Mouse (Mus musculus): ENCODE measurements at regions not wholly inside any gene's neighbourhood (a gene's known extent, or its start where the extent isn't known, plus 50 kb on each side); places are given as distances from the start of the nearest gene placed in this dataset.
A peak's percentile ranks its signal among the peaks of the same experiment; 100 is the strongest.

DNA sequence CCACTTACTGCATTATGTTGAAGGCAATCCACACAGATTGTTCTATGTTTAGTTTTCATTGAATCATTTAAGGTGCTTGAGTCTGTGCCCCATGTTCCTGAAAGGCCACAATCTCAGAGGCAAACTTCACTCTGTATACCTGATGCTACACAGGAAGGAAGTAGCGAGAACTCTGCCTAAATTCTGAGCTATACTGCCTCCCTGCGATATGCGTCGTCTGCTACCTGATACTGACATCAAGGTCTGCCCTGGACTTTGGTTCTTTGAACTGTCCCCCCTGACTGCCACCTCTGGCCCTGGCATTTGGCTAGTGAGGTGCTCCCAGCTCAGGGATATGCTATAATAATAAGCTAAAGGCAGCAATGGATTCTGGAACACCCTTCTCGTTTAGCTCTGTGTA lies 1244.0 kb upstream of the A1bg start:
- WGBS (ENCODE audit: insufficient replicate concordance): 80% methylated on average over 5 of the region's 5 CpGs
- H3K36me3 ChIP-seq (replicated peaks; ENCODE audit: insufficient read depth, low read length): no peaks in the 10 kb centered on the region
- no peak overlapping the region for H3K27ac ChIP-seq (ENCODE audit: low read depth)
- peaks cover 22% of the 10 kb centered on the region for H3K4me1 ChIP-seq (ENCODE audit: insufficient read depth)
- no peaks in the 10 kb centered on the region for H3K27me3 ChIP-seq (ENCODE audit: insufficient read depth, low read length)
- no peak overlapping the region for H3K4me2 ChIP-seq (ENCODE audit: low read depth, low read length)
- no peaks in the 10 kb centered on the region for H3K9me3 ChIP-seq (ENCODE audit: low read length)
- DNase-seq (no peak), ATAC-seq (no peak)
- TF ChIP-seq CTCF (IDR thresholded peaks at IDR 0.05; ENCODE audit: low read depth) (no peak), EP300 (IDR thresholded peaks at IDR 0.05; ENCODE audit: low read depth) (no peak)
- H3K4me3 ChIP-seq (ENCODE audit: low read depth, low read length): no peak overlapping the region
- H3K9ac ChIP-seq (replicated peaks): no peak overlapping the region

DNA sequence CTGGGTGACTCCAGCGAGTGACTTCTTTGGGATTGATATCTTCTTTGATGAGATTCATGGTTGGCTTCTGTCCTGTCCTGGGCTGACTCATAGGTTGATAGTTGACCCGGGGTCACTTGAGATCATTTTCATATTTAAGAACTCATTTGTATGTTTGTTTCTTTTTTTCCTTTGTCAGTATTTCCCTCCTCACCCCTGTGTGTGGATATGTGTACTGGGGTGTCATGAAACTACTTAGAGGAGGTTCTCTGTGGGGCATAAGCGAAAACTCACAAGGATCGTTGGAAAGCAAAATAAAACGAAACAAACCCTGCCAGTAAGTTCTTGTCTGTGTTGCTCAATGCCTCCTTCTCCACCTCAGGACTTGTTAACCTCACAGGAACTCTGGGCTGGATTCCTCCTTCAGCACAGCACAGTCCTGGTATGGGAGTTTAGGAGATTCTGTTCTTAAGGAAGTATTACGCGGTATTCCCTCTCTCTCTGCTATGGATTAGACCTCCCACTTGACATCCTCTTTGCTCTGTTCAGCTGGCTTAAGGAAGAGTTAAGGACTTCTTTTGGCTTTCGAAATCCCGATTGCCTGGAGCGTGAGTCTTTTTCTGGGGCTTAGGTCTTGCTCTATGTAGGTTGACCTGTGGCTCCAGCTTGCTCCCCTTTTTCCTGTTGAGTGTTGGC lies 1243.2 kb upstream of the A1bg start:
- Histone ChIP-seq H3K9ac (replicated peaks) (no peak overlapping the region), H3K36me3 (replicated peaks; ENCODE audit: insufficient read depth, low read length) (no peaks in the 10 kb centered on the region), H3K4me1 (ENCODE audit: insufficient read depth) (peaks cover 21% of the 10 kb centered on the region), H3K27ac (ENCODE audit: low read depth) (no peak overlapping the region), H3K9me3 (ENCODE audit: low read length) (no peaks in the 10 kb centered on the region), H3K4me2 (ENCODE audit: low read depth, low read length) (no peak overlapping the region), H3K4me3 (ENCODE audit: low read depth, low read length) (no peak overlapping the region), H3K27me3 (ENCODE audit: insufficient read depth, low read length) (no peaks in the 10 kb centered on the region)
- 85% methylated on average over 10 of the region's 10 CpGs for WGBS (ENCODE audit: insufficient replicate concordance)
- no peak for TF ChIP-seq EP300 (IDR thresholded peaks at IDR 0.05; ENCODE audit: low read depth)
- DNase-seq (no peak), ATAC-seq (no peak)

DNA sequence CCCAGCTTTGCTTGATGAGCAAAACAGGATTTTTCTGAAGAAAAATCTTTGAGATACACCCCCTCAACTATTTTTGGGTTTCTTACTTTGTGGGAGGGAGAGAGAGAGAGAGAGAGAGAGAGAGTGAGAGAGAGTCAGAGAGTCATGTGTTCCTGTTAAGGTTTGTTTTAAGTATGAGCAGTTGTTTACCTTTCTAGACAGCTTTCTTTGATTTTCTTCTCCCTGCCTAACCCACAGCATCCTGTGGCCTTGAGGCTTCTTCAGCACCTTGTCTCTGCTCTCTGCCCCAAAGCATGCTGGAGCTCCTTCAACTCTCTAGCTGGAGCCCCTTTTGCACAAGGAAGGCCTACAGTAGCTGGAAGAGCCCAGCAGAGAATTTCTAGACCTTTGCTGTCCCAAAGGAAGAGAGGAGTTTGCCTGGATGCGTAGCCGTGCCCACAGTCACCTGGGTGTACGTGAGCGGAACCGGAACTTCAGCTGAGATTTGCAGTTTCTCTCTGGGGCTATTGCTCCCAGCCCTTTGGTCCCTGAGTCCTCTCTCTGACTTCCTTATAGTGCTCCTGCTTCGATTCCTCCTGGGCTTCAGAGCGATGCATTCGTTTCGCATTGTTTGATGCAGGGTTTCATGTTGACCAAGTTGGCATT lies 1242.1 kb upstream of the A1bg start:
- H3K27me3 ChIP-seq (ENCODE audit: insufficient read depth, low read length): no peaks in the 10 kb centered on the region
- H3K27ac ChIP-seq (ENCODE audit: low read depth): 0 out of 2 replicates have a peak overlapping the region, but pooled peaks have one; percentile 22
- TF ChIP-seq CTCF (IDR thresholded peaks at IDR 0.05; ENCODE audit: low read depth) (no peak), EP300 (IDR thresholded peaks at IDR 0.05; ENCODE audit: low read depth) (no peak)
- H3K4me1 ChIP-seq (ENCODE audit: insufficient read depth): peaks cover 20% of the 10 kb centered on the region
- H3K4me2 ChIP-seq (ENCODE audit: low read depth, low read length): no peak overlapping the region
- no peak for ATAC-seq
- no peaks in the 10 kb centered on the region for H3K9me3 ChIP-seq (ENCODE audit: low read length)
- no peaks in the 10 kb centered on the region for H3K36me3 ChIP-seq (replicated peaks; ENCODE audit: insufficient read depth, low read length)
- H3K9ac ChIP-seq (replicated peaks): no peak overlapping the region
- H3K4me3 ChIP-seq (ENCODE audit: low read depth, low read length): no peak overlapping the region
- 93% methylated on average over 9 of the region's 9 CpGs for WGBS (ENCODE audit: insufficient replicate concordance)
- DNase-seq: no peak

GRCm38 (mm10) chr15:62163203-62163602 lies 1240.4 kb upstream of the A1bg start:
- H3K4me2 ChIP-seq (ENCODE audit: low read depth, low read length): no peak overlapping the region
- no peak overlapping the region; the same call in 1 of the 2 replicates for H3K27ac ChIP-seq (ENCODE audit: low read depth)
- ATAC-seq (no peak; the same call in 1 of the 2 replicates), DNase-seq (no peak)
- WGBS (ENCODE audit: insufficient replicate concordance): 54% methylated on average over 5 of the region's 5 CpGs
- no peak overlapping the region for H3K9ac ChIP-seq (replicated peaks)
- H3K4me1 ChIP-seq (ENCODE audit: insufficient read depth): peaks cover 32% of the 10 kb centered on the region
- H3K4me3 ChIP-seq (ENCODE audit: low read depth, low read length): no peak overlapping the region
- no peaks in the 10 kb centered on the region for H3K27me3 ChIP-seq (ENCODE audit: insufficient read depth, low read length)
- H3K36me3 ChIP-seq (replicated peaks; ENCODE audit: insufficient read depth, low read length): no peaks in the 10 kb centered on the region
- TF ChIP-seq CTCF (IDR thresholded peaks at IDR 0.05; ENCODE audit: low read depth) (no peak), EP300 (IDR thresholded peaks at IDR 0.05; ENCODE audit: low read depth) (peak; percentile 47; the same call in 1 of the 2 replicates)
- no peaks in the 10 kb centered on the region for H3K9me3 ChIP-seq (ENCODE audit: low read length)

GRCm38 (mm10) chr15:62162648-62163194 lies 1239.9 kb upstream of the A1bg start:
- Histone ChIP-seq H3K4me2 (ENCODE audit: low read depth, low read length) (no peak overlapping the region), H3K9ac (replicated peaks) (no peak overlapping the region), H3K4me1 (ENCODE audit: insufficient read depth) (peaks cover 37% of the 10 kb centered on the region), H3K9me3 (ENCODE audit: low read length) (no peaks in the 10 kb centered on the region), H3K27ac (ENCODE audit: low read depth) (peak overlapping the region; percentile 40; the same call in 1 of the 2 replicates), H3K36me3 (replicated peaks; ENCODE audit: insufficient read depth, low read length) (no peaks in the 10 kb centered on the region), H3K27me3 (ENCODE audit: insufficient read depth, low read length) (no peaks in the 10 kb centered on the region), H3K4me3 (ENCODE audit: low read depth, low read length) (no peak overlapping the region)
- TF ChIP-seq CTCF (IDR thresholded peaks at IDR 0.05; ENCODE audit: low read depth) (no peak), EP300 (IDR thresholded peaks at IDR 0.05; ENCODE audit: low read depth) (no peak)
- 63% methylated on average over 4 of the region's 4 CpGs for WGBS (ENCODE audit: insufficient replicate concordance)
- ATAC-seq (no peak), DNase-seq (no peak)

- no peak overlapping the region for H3K9ac ChIP-seq (replicated peaks)
These were observed 1239.3 kb upstream of the A1bg start for GRCm38 (mm10) chr15:62161975-62162647.

More at GRCm38 (mm10) chr15:62161975-62162647, 1239.3 kb upstream of the A1bg start:
- no peaks in the 10 kb centered on the region for H3K9me3 ChIP-seq (ENCODE audit: low read length)
- DNase-seq (no peak), ATAC-seq (no peak)
- no peaks in the 10 kb centered on the region for H3K27me3 ChIP-seq (ENCODE audit: insufficient read depth, low read length)
- WGBS (ENCODE audit: insufficient replicate concordance): 62% methylated on average over 8 of the region's 8 CpGs
- peaks cover 43% of the 10 kb centered on the region for H3K4me1 ChIP-seq (ENCODE audit: insufficient read depth)
- H3K36me3 ChIP-seq (replicated peaks; ENCODE audit: insufficient read depth, low read length): no peaks in the 10 kb centered on the region
- no peak overlapping the region for H3K4me3 ChIP-seq (ENCODE audit: low read depth, low read length)
- no peak overlapping the region for H3K4me2 ChIP-seq (ENCODE audit: low read depth, low read length)
- TF ChIP-seq CTCF (IDR thresholded peaks at IDR 0.05; ENCODE audit: low read depth) (no peak), EP300 (IDR thresholded peaks at IDR 0.05; ENCODE audit: low read depth) (no peak)
- H3K27ac ChIP-seq (ENCODE audit: low read depth): peak overlapping the region; percentile 40; the same call in 1 of the 2 replicates
